Mouse (Mus musculus) liver, adult 2 months (tissue): ENCODE data around the gene Cgref1.
A peak's percentile ranks its signal among the peaks of the same experiment; 100 is the strongest.

Experiments used
- CTCF ChIP-seq: fragments of 200-500 bp; IDR thresholded peaks from 2 replicates; pipeline ENCODE4 v1.5.1; 2011; ENCODE audit warnings: low read depth, low read length, control low read depth
- POLR2A ChIP-seq: fragments of 200-500 bp; IDR thresholded peaks from 2 replicates; pipeline ENCODE4 v1.6.1; 2011; ENCODE audit warnings: low read length, control low read depth; ENCODE audit not compliant: insufficient read depth; ENCODE audit errors: extremely low read depth

DNA sequence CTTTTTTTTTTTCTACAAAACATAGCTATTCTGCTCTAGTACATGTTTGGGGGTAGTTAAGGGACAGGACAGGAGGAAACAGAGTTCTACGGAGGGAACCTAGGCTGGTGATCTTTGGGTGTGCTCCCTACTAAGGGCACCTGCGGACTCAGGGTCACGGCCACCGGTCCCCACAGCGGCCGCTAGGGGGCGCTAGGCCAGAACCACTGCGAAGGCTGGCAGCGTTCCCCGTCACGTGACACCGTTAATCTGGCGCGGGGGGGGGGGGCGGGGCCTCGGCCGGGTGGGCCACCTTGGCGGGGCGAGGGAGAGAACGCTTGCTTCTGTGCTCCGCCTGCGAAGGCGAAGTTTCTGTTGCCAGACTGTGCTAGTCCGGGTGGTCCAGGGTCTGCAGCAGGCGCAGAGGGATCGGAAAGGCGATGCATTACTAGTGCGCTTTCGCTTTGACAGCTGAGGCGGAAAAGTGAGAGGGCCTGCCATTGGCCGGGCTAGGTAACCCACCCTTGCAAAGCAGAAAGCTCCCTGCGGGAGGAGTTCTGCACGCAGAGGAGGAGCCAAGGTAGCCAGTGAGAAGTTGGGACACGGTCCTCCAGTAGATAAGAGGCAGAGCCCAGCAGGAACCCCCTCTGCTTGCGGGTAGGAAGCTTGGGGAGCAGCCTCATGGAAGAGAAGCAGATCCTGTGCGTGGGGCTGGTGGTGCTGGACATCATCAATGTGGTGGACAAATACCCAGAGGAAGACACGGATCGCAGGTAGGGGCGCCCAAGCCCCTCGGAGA, 23.9 kb downstream of the Cgref1 start, which contains the start of gene Khk:
- TF ChIP-seq POLR2A (peak; percentile 97), CTCF (peak; percentile 88)
